Mouse (Mus musculus): ENCODE measurements around the gene Eef1akmt3.
"Not testable (repeated sequence)": the region's sequence is repeated elsewhere in the genome, so short reads cannot be mapped to it uniquely, and the experiment has no call there.

Gene Eef1akmt3

GRCm38 (mm10) chr10:127070190-127071121, 29.1 kb upstream of the Eef1akmt3 start, which contains the start of gene Tspan31:
TSS of gene Tspan31 (minus strand) at chr10:127070264.
- DNase-seq (ENCODE audit: low spot score): peak; percentile 98

GRCm38 (mm10) chr10:127069281-127070189, 28.2 kb upstream of the Eef1akmt3 start:
- DNase-seq (ENCODE audit: low spot score): peak; percentile 38

- no peak for DNase-seq (ENCODE audit: low spot score)
These were observed 27.2 kb upstream of the Eef1akmt3 start for GRCm38 (mm10) chr10:127068360-127069038.

- DNase-seq (ENCODE audit: low spot score): no peak
These were observed 25.3 kb upstream of the Eef1akmt3 start for GRCm38 (mm10) chr10:127066519-127067018.

DNA sequence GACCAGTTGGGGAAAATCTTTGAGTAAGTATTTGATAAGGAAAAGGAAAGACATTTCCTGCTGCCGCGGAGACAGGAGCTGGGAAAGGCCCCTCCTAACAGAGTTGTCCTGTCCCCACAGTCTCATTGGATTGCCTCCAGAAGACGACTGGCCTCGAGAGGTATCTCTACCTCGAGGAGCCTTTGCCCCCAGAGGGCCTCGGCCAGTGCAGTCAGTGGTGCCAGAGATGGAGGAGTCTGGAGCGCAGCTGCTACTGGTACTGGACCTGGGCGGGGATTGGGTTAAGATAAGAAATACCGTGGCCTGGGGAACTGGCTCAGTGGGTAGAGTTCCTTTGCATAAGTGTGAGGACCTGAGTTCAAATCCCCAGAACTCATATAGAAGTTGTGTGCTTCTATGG, 24.7 kb upstream of the Eef1akmt3 start:
- no peak for DNase-seq (ENCODE audit: low spot score)

- DNase-seq (ENCODE audit: low spot score): no peak
These were observed 22.9 kb upstream of the Eef1akmt3 start for GRCm38 (mm10) chr10:127063913-127064870.

DNA sequence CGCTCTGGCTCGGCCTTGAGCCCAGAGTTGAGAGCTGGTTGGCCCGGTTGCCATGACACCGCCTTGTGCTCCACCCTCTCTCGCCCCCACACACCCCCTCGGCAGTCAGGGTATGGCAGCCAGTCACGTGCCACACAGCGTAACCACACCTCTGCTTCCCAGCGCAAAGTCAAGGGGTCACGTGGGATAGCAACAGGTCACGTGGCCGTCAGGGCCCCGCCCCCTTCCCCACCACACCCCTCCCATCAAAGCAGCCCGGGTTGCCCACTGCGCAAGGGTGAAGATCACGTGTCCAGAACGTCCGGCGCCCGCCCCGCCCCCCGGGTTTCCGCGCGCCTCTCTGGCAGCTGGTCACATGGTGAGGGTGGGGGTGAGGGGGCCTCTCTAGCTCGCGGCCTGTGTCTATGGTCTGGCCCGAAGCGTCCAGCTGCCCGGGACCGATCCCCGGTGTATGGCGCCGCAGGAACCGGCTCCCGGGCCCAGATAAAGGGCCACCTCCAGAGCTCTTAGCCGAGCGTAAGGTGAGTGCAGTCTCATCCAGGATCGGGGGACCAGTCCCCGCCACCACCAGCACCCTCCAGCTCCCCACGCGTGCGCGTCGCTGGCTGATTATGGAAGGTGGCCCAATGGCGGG, 22.0 kb upstream of the Eef1akmt3 start, which contains the start of gene Cdk4:
TSS of gene Cdk4 (plus strand) at position 296 of the 634 bp plus-strand sequence.
- DNase-seq (ENCODE audit: low spot score): peak; percentile 98

DNA sequence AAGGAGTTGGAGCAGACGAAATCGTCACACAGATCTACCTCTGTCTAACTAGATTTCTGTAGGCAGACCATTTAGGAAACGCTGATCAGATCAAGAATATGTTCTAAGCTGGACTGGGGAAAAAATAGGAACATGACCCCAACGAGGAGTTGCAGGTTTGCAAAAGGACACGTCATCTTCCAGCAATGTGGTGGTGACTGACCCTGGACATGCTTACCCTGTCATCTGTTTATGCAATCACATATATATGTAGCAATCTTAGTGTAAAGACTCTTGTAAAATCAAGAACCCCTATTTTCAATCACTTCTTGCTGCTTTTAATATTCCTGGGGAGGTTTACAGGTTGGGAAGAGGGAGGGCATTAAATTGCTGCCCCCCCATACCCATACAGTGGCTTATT, 21.2 kb upstream of the Eef1akmt3 start:
- no peak for DNase-seq (ENCODE audit: low spot score)

DNA sequence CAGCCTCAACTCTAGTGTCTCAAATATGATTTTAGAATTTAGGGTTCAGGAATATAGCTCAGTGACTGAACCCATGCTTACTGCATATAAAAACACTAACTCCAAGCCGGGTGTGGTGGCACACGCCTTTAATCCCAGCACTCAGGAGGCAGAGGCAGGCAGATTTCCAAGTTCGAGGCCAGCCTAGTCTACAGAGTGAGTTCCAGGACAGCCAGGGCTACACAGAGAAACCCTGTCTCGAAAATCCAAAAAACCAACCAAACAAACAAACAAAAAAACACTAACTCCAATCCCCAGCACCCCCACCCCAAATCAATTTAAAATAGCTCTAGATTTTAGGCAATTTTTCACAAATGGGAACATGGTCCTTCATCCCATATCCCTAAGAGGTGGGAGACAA, 20.8 kb upstream of the Eef1akmt3 start:
- not testable (repeated sequence) for DNase-seq (ENCODE audit: low spot score)

GRCm38 (mm10) chr10:127061513-127061912, 20.2 kb upstream of the Eef1akmt3 start:
- DNase-seq (ENCODE audit: low spot score): no peak

DNA sequence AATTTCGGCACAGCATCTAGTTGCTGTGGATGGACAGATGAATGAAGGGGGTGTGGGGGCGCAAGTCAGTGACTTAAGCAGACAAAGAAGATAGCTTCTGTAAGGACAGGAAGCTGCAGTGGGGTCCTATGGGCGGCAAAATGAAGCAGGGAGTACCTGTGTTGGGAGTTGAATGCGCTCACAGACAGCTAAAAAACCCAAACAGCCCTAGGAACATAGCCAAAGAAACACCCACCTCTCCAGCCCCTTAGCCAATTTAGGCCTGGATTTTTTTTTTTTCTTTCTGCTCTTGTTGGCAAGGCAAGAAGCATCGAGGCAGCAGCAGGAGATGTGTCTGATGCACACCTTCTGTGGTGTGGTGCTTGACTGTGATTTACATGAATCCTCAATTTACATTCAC, 19.8 kb upstream of the Eef1akmt3 start:
- DNase-seq (ENCODE audit: low spot score): no peak

GRCm38 (mm10) chr10:127059968-127060916, 18.9 kb upstream of the Eef1akmt3 start, which contains the start of gene March9:
TSS of gene March9 (minus strand) at chr10:127060184.
- DNase-seq (ENCODE audit: low spot score): no peak

DNA sequence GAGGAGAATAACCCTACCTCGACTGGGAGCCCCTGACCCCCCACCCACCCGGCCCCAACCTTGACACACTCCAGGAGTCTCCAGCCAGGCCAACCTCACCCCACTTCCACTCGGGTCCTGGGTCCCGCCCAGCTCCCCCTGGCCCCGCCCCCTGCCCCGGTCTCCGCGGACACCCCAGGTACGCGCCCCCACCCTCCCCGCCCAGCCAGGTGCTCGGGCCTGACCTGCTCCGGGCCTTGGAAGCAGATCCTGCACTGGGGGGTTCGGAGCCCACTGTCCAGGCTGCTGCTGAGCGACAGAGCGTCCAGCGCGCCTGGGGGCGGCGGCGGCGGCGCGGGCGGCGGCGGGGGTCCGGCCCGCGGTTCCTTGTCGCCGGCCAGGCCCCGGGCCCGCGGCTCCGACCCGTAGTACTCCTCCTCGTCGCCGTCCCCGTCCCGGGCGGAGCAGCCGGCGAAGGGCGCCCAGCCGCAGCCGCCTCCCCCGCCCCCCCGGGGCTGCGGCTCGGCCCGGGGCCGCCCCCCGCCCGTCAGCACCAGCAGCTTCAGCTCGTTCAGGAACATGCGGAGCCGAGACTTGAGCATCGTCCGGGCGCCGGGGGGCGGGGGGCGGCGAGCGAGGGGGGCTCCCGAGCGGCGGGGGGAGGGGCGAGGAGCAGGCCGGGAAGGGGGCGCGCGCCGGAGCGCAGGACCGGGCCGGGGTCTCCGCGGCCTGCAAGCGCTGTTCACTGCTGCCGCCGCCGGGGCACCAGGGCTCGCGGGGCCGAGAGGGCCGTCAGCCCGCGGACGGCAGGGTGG, 18.1 kb upstream of the Eef1akmt3 start:
- DNase-seq (ENCODE audit: low spot score): no peak

GRCm38 (mm10) chr10:127058708-127059107, 17.4 kb upstream of the Eef1akmt3 start:
- no peak for DNase-seq (ENCODE audit: low spot score)

- DNase-seq (ENCODE audit: low spot score): no peak
These were observed 16.8 kb upstream of the Eef1akmt3 start for GRCm38 (mm10) chr10:127058161-127058560.

- DNase-seq (ENCODE audit: low spot score): no peak
These were observed 15.2 kb upstream of the Eef1akmt3 start for GRCm38 (mm10) chr10:127056490-127056889.

GRCm38 (mm10) chr10:127055406-127055805, 14.1 kb upstream of the Eef1akmt3 start:
- DNase-seq (ENCODE audit: low spot score): no peak

DNA sequence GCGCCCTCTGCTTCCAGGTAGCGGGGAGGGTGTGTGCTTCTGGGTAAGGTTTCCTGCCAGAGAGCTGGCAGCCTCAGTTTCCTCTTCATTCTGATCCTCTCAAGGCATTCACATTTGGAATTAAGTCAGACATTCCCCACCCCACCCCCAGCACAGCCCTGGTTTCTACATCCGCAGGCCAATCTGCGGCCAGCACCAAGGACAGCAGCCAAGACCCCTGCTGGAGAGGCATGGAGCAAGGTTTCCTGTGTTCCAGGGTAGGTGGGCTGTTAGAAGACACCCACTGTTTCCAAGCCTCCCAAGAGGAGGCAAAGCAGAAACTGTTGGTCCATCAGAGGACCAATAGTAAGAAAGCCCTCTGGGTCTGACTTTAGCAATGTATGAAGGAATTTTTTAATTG, 13.3 kb upstream of the Eef1akmt3 start:
- no peak for DNase-seq (ENCODE audit: low spot score)
